Mouse (Mus musculus): ENCODE results near the gene Gm47841. TPM values are rescaled to one million over a fixed set of nuclear protein-coding genes. Genes with fewer than 3 reads are reported as not detected.

Gm47841 gene
- total RNA-seq, 1 experiment: not detected

DNA sequence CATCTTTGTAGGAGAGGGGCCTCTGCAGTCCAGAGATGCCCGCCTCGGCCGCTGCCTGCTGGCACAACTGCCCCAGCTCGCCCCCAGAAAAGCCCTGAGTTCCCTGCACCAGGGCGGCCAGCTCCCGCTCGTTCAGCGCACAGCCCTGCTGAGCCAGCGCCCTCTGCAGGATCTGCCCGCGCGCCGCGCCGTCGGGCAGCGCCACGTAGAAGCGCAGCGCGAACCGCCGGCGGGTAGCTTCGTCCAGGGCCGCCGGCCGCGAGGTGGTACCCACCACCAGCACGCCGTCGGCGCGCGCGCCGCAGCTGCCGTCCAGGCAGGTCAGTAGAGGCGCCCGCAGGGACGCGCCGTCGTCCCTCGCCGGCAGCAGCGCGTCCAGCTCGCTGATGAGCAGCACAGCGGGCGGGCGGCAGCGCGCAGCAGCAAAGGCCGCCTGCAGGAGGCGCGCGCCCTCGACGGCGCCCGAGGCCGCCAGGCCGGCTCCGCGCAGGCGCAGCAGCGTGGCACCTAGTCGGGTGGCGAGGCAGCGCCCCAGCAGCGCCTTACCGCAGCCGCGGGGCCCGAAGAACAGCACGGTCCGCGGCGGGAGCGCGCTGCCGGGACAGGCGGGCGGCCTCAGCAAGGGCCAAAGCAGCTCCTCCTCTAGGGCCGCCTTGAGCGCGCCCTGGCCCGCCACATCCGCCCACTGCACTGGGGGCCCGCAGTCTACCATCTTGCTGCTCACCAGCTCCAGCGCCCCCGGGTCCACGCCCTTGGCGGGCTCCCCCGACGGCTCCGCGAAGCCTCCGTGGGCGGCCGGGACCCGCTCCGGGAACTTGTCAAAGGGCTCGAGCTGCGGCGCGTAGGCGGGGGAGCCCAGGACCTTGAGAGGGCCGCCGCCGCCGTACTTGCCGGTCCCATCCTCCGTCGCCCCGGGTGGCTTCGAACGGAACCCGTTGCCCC is 5.6 kb upstream of the Gm47841 start:
- H3K4me1 ChIP-seq (ENCODE audit: control insufficient read depth in 2 of 2, insufficient read depth in 2 of 2, low read length in 2 of 2, poor library complexity in 1 of 2): peaks cover 0 to 6% of the 10 kb centered on the region in 2 experiments; a peak in 1 of 4 replicates
- H3K36me3 ChIP-seq (ENCODE audit: control insufficient read depth, insufficient read depth, low read length, poor library complexity, severe bottlenecking): no peaks in the 10 kb centered on the region
- H3K27ac ChIP-seq (ENCODE audit: insufficient read depth, low read depth, low read length, poor library complexity, severe bottlenecking): no peak overlapping the region
- no peak for DNase-seq (ENCODE audit: low read depth, low spot score)
- in situ Hi-C loops (cut with MboI; ENCODE audit: low sequenced_read_pairs in 2 of 2, unreplicated experiment in 2 of 2): no loop called here
- H3K9ac ChIP-seq (ENCODE audit: insufficient read depth, low read depth, low read length, poor library complexity, severe bottlenecking): peak overlapping the region; percentile 46
- TF ChIP-seq ZNF384 (IDR thresholded peaks at IDR 0.05; ENCODE audit: low read depth, low read length) (no peak), MAFK (IDR thresholded peaks at IDR 0.05; ENCODE audit: insufficient read depth, low read depth, low read length) (no peak), HCFC1 (IDR thresholded peaks at IDR 0.05; ENCODE audit: borderline replicate concordance, insufficient read depth, low read length) (no peak), CHD2 (IDR thresholded peaks at IDR 0.05; ENCODE audit: low read depth, low read length) (no peak), ZC3H11A (IDR thresholded peaks at IDR 0.05; ENCODE audit: borderline replicate concordance, low read depth, low read length) (no peak)
- H3K4me3 ChIP-seq (ENCODE audit: insufficient read depth in 1 of 2, low read depth in 1 of 2, low read length in 2 of 2, poor library complexity in 1 of 2, severe bottlenecking in 1 of 2): peak overlapping the region; percentile 53 to 61
- no peaks in the 10 kb centered on the region for H3K9me3 ChIP-seq (ENCODE audit: control insufficient read depth, insufficient read depth, low read depth, low read length)

DNA sequence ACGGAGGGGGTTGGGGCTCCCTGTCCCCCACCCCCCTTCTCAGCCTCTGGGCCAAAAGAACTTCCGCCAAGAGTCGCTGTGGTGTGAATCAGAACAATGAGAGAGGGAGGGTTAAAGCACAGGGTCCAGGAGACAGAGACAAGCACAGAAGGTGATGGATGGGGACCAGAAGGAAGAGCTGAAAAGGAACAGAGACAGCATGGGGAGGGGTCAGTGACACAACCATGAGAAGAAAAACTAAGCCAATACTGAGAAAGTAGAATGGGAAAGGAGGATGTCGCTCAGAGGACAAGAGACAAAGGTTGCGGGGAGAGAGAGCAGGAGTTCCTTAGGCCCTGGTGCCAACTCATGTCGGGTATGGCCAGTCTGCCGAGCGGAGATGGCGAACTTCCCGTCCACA is 4.7 kb upstream of the Gm47841 start:
- Histone ChIP-seq H3K4me1 (ENCODE audit: control insufficient read depth in 2 of 2, insufficient read depth in 2 of 2, low read length in 2 of 2, poor library complexity in 1 of 2) (peaks cover 0 to 10% of the 10 kb centered on the region in 2 experiments; a peak in 1 of 4 replicates), H3K9ac (ENCODE audit: insufficient read depth, low read depth, low read length, poor library complexity, severe bottlenecking) (no peak overlapping the region), H3K36me3 (ENCODE audit: control insufficient read depth, insufficient read depth, low read length, poor library complexity, severe bottlenecking) (no peaks in the 10 kb centered on the region), H3K9me3 (ENCODE audit: control insufficient read depth, insufficient read depth, low read depth, low read length) (no peaks in the 10 kb centered on the region), H3K27ac (ENCODE audit: insufficient read depth, low read depth, low read length, poor library complexity, severe bottlenecking) (no peak overlapping the region), H3K4me3 (ENCODE audit: insufficient read depth in 1 of 2, low read depth in 1 of 2, low read length in 2 of 2, poor library complexity in 1 of 2, severe bottlenecking in 1 of 2) (no peak overlapping the region)
- in situ Hi-C loops (cut with MboI; ENCODE audit: low sequenced_read_pairs in 2 of 2, unreplicated experiment in 2 of 2): no loop called here
- TF ChIP-seq CHD2 (IDR thresholded peaks at IDR 0.05; ENCODE audit: low read depth, low read length) (no peak), MAFK (IDR thresholded peaks at IDR 0.05; ENCODE audit: insufficient read depth, low read depth, low read length) (no peak), ZC3H11A (IDR thresholded peaks at IDR 0.05; ENCODE audit: borderline replicate concordance, low read depth, low read length) (no peak), HCFC1 (IDR thresholded peaks at IDR 0.05; ENCODE audit: borderline replicate concordance, insufficient read depth, low read length) (no peak), ZNF384 (IDR thresholded peaks at IDR 0.05; ENCODE audit: low read depth, low read length) (no peak)
- DNase-seq (ENCODE audit: low read depth, low spot score): no peak

DNA sequence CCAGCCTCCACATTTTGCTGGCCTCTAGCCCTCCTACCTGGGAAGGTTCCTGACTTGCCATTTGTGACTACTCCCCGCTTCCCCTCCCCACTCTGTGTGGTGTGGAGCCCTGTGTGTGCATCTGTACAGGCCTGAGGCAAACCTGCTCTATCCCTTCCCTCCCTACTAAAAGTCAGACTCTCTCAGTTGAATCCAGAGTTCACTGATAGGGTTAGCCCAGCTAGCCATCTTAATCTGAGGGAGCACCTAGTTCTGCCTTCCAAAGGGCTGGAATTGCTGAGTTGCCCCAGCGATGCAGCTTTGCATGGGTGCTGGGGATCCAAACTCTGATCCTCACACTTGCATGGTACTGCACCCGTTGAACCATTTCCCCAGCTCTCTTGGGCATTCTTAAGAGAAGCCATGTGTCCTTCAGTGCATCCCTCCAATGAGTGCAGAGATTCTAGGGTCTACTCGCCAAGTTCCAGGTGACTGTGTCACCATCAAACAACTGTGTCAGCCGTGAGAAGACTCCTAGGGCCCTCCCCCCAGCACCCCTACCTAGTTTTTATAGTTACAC is 1.2 kb upstream of the Gm47841 start:
- Histone ChIP-seq H3K27ac (ENCODE audit: insufficient read depth, low read depth, low read length, poor library complexity, severe bottlenecking) (no peak overlapping the region), H3K9me3 (ENCODE audit: control insufficient read depth, insufficient read depth, low read depth, low read length) (no peaks in the 10 kb centered on the region), H3K4me1 (ENCODE audit: control insufficient read depth in 2 of 2, insufficient read depth in 2 of 2, low read length in 2 of 2, poor library complexity in 1 of 2) (peaks cover 0 to 8% of the 10 kb centered on the region in 2 experiments; a peak in 1 of 4 replicates), H3K9ac (ENCODE audit: insufficient read depth, low read depth, low read length, poor library complexity, severe bottlenecking) (no peak overlapping the region), H3K36me3 (ENCODE audit: control insufficient read depth, insufficient read depth, low read length, poor library complexity, severe bottlenecking) (no peaks in the 10 kb centered on the region), H3K4me3 (ENCODE audit: insufficient read depth in 1 of 2, low read depth in 1 of 2, low read length in 2 of 2, poor library complexity in 1 of 2, severe bottlenecking in 1 of 2) (0 out of 4 replicates have a peak overlapping the region, but pooled peaks have one; percentile 3 to 7)
- in situ Hi-C loops (cut with MboI; ENCODE audit: low sequenced_read_pairs in 2 of 2, unreplicated experiment in 2 of 2): no loop called here
- no peak for DNase-seq (ENCODE audit: low read depth, low spot score)
- no peak for TF ChIP-seq MAFK (IDR thresholded peaks at IDR 0.05; ENCODE audit: insufficient read depth, low read depth, low read length)
- TF ChIP-seq ZC3H11A (IDR thresholded peaks at IDR 0.05; ENCODE audit: borderline replicate concordance, low read depth, low read length): no peak
- no peak; the same call in 1 of the 2 replicates for TF ChIP-seq HCFC1 (IDR thresholded peaks at IDR 0.05; ENCODE audit: borderline replicate concordance, insufficient read depth, low read length)
- no peak for TF ChIP-seq CHD2 (IDR thresholded peaks at IDR 0.05; ENCODE audit: low read depth, low read length)
- TF ChIP-seq ZNF384 (IDR thresholded peaks at IDR 0.05; ENCODE audit: low read depth, low read length): no peak

DNA sequence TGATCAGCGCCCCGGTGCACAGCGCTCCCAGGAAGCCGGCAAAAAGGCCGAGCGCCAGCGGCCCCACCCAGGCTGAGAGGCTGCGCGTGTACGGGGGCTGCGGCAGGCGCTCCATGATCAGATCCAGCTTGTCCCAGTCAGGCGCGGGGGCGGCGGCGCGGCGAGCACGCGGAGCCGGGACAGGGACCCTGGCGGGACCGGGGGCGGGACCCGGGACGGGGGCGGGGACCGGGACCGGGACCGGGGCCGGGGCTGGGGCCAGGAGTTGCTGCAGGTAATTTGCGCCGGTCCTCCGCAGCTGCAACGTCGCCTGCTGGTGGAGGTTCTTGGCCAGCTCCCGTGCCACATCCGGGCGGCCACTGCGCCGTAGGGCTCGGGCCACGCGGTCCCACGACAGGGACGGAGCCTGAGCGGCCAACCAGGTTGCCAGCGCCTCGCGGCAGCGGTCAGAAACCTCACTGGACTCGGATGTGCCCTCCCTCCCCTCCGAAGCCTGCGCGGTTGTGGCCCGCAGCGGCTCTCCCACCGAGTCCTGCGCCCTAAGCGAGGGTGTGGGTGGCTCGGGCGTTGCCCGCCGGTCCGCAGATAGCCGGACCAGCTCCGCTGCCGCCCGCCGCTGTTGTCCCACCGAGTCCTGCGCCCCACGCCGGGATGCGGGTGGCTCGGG is 537 bp downstream of the Gm47841 start:
- H3K4me1 ChIP-seq (ENCODE audit: control insufficient read depth in 2 of 2, insufficient read depth in 2 of 2, low read length in 2 of 2, poor library complexity in 1 of 2): peaks cover 0 to 8% of the 10 kb centered on the region in 2 experiments; a peak in 1 of 4 replicates
- in situ Hi-C loops (cut with MboI; ENCODE audit: low sequenced_read_pairs in 2 of 2, unreplicated experiment in 2 of 2): no loop called here
- H3K4me3 ChIP-seq (ENCODE audit: insufficient read depth in 1 of 2, low read depth in 1 of 2, low read length in 2 of 2, poor library complexity in 1 of 2, severe bottlenecking in 1 of 2): peak overlapping the region; percentile 63 to 68
- no peak overlapping the region for H3K27ac ChIP-seq (ENCODE audit: insufficient read depth, low read depth, low read length, poor library complexity, severe bottlenecking)
- no peaks in the 10 kb centered on the region for H3K9me3 ChIP-seq (ENCODE audit: control insufficient read depth, insufficient read depth, low read depth, low read length)
- peak overlapping the region; percentile 67 for H3K9ac ChIP-seq (ENCODE audit: insufficient read depth, low read depth, low read length, poor library complexity, severe bottlenecking)
- TF ChIP-seq ZNF384 (IDR thresholded peaks at IDR 0.05; ENCODE audit: low read depth, low read length): no peak
- no peak for TF ChIP-seq CHD2 (IDR thresholded peaks at IDR 0.05; ENCODE audit: low read depth, low read length)
- no peak for TF ChIP-seq ZC3H11A (IDR thresholded peaks at IDR 0.05; ENCODE audit: borderline replicate concordance, low read depth, low read length)
- TF ChIP-seq MAFK (IDR thresholded peaks at IDR 0.05; ENCODE audit: insufficient read depth, low read depth, low read length): no peak
- no peak for TF ChIP-seq HCFC1 (IDR thresholded peaks at IDR 0.05; ENCODE audit: borderline replicate concordance, insufficient read depth, low read length)
- DNase-seq (ENCODE audit: low read depth, low spot score): no peak
- no peaks in the 10 kb centered on the region for H3K36me3 ChIP-seq (ENCODE audit: control insufficient read depth, insufficient read depth, low read length, poor library complexity, severe bottlenecking)

Measured in ES-E14 (cell line).